Comparison of ENCODE assay signal across 8 mouse cellular contexts in genomic region chr3:107559183-107559582, GRCm38 (mm10). TPM values are rescaled to one million over a fixed set of nuclear protein-coding genes. Genes with fewer than 3 reads are reported as not detected.
DNase-seq lines count a peak whose midpoint lies in the region; ATAC-seq lines count a peak whose summit lies in the region.

No protein-coding gene starts in this region.

- H3K27me3 ChIP-seq in embryonic facial prominence, embryonic 11.5 days (ENCODE audit: control insufficient read depth, insufficient read depth, low read length) = no peaks in the 10 kb centered on the region
- H3K27me3 ChIP-seq in limb, embryonic 12.5 days = peaks cover 41% of the 10 kb centered on the region
- H3K27me3 ChIP-seq in midbrain, embryonic 15.5 days (replicated peaks) = no peaks in the 10 kb centered on the region
- no peaks in the 10 kb centered on the region for H3K27me3 ChIP-seq in stomach, embryonic 15.5 days (replicated peaks)

- DNase-seq in 416B (ENCODE audit: low read depth) = peak; percentile 66
- DNase-seq in adrenal gland, postnatal 14 days = peak; percentile 85
- DNase-seq in embryonic facial prominence, embryonic 11.5 days (ENCODE audit: low spot score) = peak; percentile 80
- peak; percentile 76 to 77 for DNase-seq in heart, adult 18-20 months
- DNase-seq in kidney, adult 11 months = peak; percentile 67

- no peak overlapping the region for H3K27ac ChIP-seq in embryonic facial prominence, embryonic 11.5 days (replicated peaks; ENCODE audit: low read depth, low read length)
- no peak overlapping the region for H3K27ac ChIP-seq in limb, embryonic 12.5 days
- no peak overlapping the region for H3K27ac ChIP-seq in midbrain, embryonic 15.5 days
- H3K27ac ChIP-seq in stomach, embryonic 15.5 days = no peak overlapping the region

- H3K4me2 ChIP-seq in embryonic facial prominence, embryonic 11.5 days (ENCODE audit: low read depth, low read length) = no peak overlapping the region
- H3K4me2 ChIP-seq in limb, embryonic 12.5 days = no peak overlapping the region
- no peak overlapping the region for H3K4me2 ChIP-seq in midbrain, embryonic 15.5 days
- no peak overlapping the region for H3K4me2 ChIP-seq in stomach, embryonic 15.5 days

- no peaks in the 10 kb centered on the region for H3K36me3 ChIP-seq in embryonic facial prominence, embryonic 11.5 days (replicated peaks; ENCODE audit: control insufficient read depth, insufficient read depth, low read depth, low read length)
- H3K36me3 ChIP-seq in limb, embryonic 12.5 days = no peaks in the 10 kb centered on the region
- H3K36me3 ChIP-seq in midbrain, embryonic 15.5 days (replicated peaks) = no peaks in the 10 kb centered on the region
- H3K36me3 ChIP-seq in stomach, embryonic 15.5 days = no peaks in the 10 kb centered on the region

- 0 out of 2 replicates have a peak, but pooled peaks cover 4% of the 10 kb centered on the region for H3K4me1 ChIP-seq in embryonic facial prominence, embryonic 11.5 days (ENCODE audit: control insufficient read depth, insufficient read depth, low read length)
- peaks cover 31% of the 10 kb centered on the region for H3K4me1 ChIP-seq in limb, embryonic 12.5 days (replicated peaks)
- H3K4me1 ChIP-seq in midbrain, embryonic 15.5 days = no peaks in the 10 kb centered on the region
- no peaks in the 10 kb centered on the region for H3K4me1 ChIP-seq in stomach, embryonic 15.5 days

- peak; percentile 54; the same call in 1 of the 2 replicates for ATAC-seq in embryonic facial prominence, embryonic 11.5 days (replicated peaks; ENCODE audit: insufficient number of reproducible peaks, low FRiP score, low TSS enrichment, low read depth)
- peak; percentile 77 for ATAC-seq in limb, embryonic 12.5 days (ENCODE audit: insufficient number of reproducible peaks, insufficient read depth, low FRiP score, low TSS enrichment, low read depth)
- peak; percentile 60 for ATAC-seq in midbrain, embryonic 15.5 days (replicated peaks)
- peak; percentile 69; the same call in 1 of the 2 replicates for ATAC-seq in stomach, embryonic 15.5 days (ENCODE audit: insufficient read depth, low FRiP score, low read depth)

- no peak overlapping the region for H3K9ac ChIP-seq in embryonic facial prominence, embryonic 11.5 days (replicated peaks; ENCODE audit: low read length)
- H3K9ac ChIP-seq in limb, embryonic 12.5 days (replicated peaks) = no peak overlapping the region
- no peak overlapping the region for H3K9ac ChIP-seq in midbrain, embryonic 15.5 days
- no peak overlapping the region for H3K9ac ChIP-seq in stomach, embryonic 15.5 days

- no peaks in the 10 kb centered on the region for H3K9me3 ChIP-seq in embryonic facial prominence, embryonic 11.5 days (replicated peaks; ENCODE audit: control insufficient read depth, low read length)
- H3K9me3 ChIP-seq in limb, embryonic 12.5 days = no peaks in the 10 kb centered on the region
- no peaks in the 10 kb centered on the region for H3K9me3 ChIP-seq in midbrain, embryonic 15.5 days
- no peaks in the 10 kb centered on the region for H3K9me3 ChIP-seq in stomach, embryonic 15.5 days

- WGBS in embryonic facial prominence, embryonic 11.5 days = 18% methylated on average over 3 of the region's 3 CpGs
- 4% methylated on average over 3 of the region's 3 CpGs for WGBS in limb, embryonic 12.5 days
- WGBS in midbrain, embryonic 15.5 days = 16% methylated on average over 3 of the region's 3 CpGs
- 13% methylated on average over 3 of the region's 3 CpGs for WGBS in stomach, embryonic 15.5 days

- H3K4me3 ChIP-seq in embryonic facial prominence, embryonic 11.5 days (ENCODE audit: low read depth, low read length) = no peak overlapping the region
- H3K4me3 ChIP-seq in limb, embryonic 12.5 days (replicated peaks) = no peak overlapping the region
- H3K4me3 ChIP-seq in midbrain, embryonic 15.5 days = no peak overlapping the region
- no peak overlapping the region for H3K4me3 ChIP-seq in stomach, embryonic 15.5 days (replicated peaks)

RNA-seq across cellular contexts. Expression of gene Ubl4b, which starts 4.3 kb away (rescaled TPM):
- not detected in 2 replicates for total RNA-seq in adrenal gland, postnatal 14 days (2021)
- 0.15 and 0.79 TPM in 2 replicates for polyA plus RNA-seq in embryonic facial prominence, embryonic 11.5 days (2014; fragmentation: Nextera tagmentation; extraction: Ambion mirVana)
- total RNA-seq in heart, adult 18-20 months (2021) = not detected
- polyA plus RNA-seq in limb, embryonic 12.5 days (2016; fragmentation: Nextera tagmentation; extraction: Ambion mirVana) = 0.15 and 0.24 TPM in 2 replicates
- not detected in 2 replicates for polyA plus RNA-seq in midbrain, embryonic 15.5 days (2015; fragmentation: Nextera tagmentation; extraction: Ambion mirVana)
- not detected in 2 replicates for polyA plus RNA-seq in stomach, embryonic 15.5 days (2015; fragmentation: Nextera tagmentation; extraction: Ambion mirVana)

RNA-seq across cellular contexts. Expression of gene Alx3, which starts 35.6 kb away (rescaled TPM):
- not detected in 2 replicates for total RNA-seq in adrenal gland, postnatal 14 days (2021)
- polyA plus RNA-seq in embryonic facial prominence, embryonic 11.5 days (2014; fragmentation: Nextera tagmentation; extraction: Ambion mirVana) = 34.3 and 39.6 TPM in 2 replicates
- total RNA-seq in heart, adult 18-20 months (2021) = not detected
- polyA plus RNA-seq in limb, embryonic 12.5 days (2016; fragmentation: Nextera tagmentation; extraction: Ambion mirVana) = 14.5 and 15.1 TPM in 2 replicates
- polyA plus RNA-seq in midbrain, embryonic 15.5 days (2015; fragmentation: Nextera tagmentation; extraction: Ambion mirVana) = 1.0 and 1.2 TPM in 2 replicates
- polyA plus RNA-seq in stomach, embryonic 15.5 days (2015; fragmentation: Nextera tagmentation; extraction: Ambion mirVana) = not detected in 2 replicates

RNA-seq across cellular contexts. Expression of gene Slc6a17, which starts 41.4 kb away (rescaled TPM):
- total RNA-seq in adrenal gland, postnatal 14 days (2021) = 3.1 and 3.3 TPM in 2 replicates
- polyA plus RNA-seq in embryonic facial prominence, embryonic 11.5 days (2014; fragmentation: Nextera tagmentation; extraction: Ambion mirVana) = 2.9 and 5.8 TPM in 2 replicates
- total RNA-seq in heart, adult 18-20 months (2021) = 1 to 10 TPM; 4.1 to 6.9 TPM
- 4.5 and 7.0 TPM in 2 replicates for polyA plus RNA-seq in limb, embryonic 12.5 days (2016; fragmentation: Nextera tagmentation; extraction: Ambion mirVana)
- polyA plus RNA-seq in midbrain, embryonic 15.5 days (2015; fragmentation: Nextera tagmentation; extraction: Ambion mirVana) = 16.6 and 19.2 TPM in 2 replicates
- 2.8 and 4.0 TPM in 2 replicates for polyA plus RNA-seq in stomach, embryonic 15.5 days (2015; fragmentation: Nextera tagmentation; extraction: Ambion mirVana)
